Mouse (Mus musculus) brain, embryonic 14.5 days (tissue): ENCODE measurements around the gene Slc5a1.

Source experiments
- CTCF ChIP-seq: fragments of 200-500 bp; IDR thresholded peaks from 2 replicates; pipeline ENCODE4 v1.5.1; 2012; ENCODE audit warnings: inconsistent platforms, mild to moderate bottlenecking, moderate library complexity, borderline replicate concordance; ENCODE audit not compliant: insufficient read depth, insufficient read length; ENCODE audit errors: extremely low read depth
- POLR2A ChIP-seq: fragments of 200-500 bp; IDR thresholded peaks from 2 replicates; pipeline ENCODE4 v1.6.1; 2012; ENCODE audit warnings: mild to moderate bottlenecking, inconsistent platforms, borderline replicate concordance; ENCODE audit not compliant: poor library complexity, insufficient read depth, insufficient read length, severe bottlenecking; ENCODE audit errors: extremely low read depth

DNA sequence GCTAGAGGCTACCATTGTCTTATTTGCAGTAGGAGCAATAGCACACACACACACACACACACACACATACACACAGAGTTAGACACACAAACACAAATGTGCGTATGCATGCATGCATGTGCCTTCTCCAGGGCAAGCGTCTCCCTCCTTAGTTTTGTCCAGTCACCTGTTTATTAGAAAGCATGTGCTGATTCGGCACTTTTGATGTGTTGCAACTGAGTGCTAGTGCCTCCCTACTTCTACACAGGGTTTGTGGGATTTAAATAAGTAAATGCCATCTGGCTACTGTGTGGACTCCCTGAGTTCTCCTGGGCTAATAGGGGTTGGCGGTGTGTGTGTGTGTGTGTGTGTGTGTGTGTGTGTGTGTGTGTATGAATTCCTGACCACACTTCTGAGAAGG lies 30.1 kb downstream of the Slc5a1 start:
- TF ChIP-seq CTCF = no peak
- no peak for TF ChIP-seq POLR2A
